Mouse (Mus musculus): ENCODE measurements at regions not wholly inside any gene's neighbourhood (a gene's known extent, or its start where the extent isn't known, plus 50 kb on each side); places are given as distances from the start of the nearest gene placed in this dataset.

DNA sequence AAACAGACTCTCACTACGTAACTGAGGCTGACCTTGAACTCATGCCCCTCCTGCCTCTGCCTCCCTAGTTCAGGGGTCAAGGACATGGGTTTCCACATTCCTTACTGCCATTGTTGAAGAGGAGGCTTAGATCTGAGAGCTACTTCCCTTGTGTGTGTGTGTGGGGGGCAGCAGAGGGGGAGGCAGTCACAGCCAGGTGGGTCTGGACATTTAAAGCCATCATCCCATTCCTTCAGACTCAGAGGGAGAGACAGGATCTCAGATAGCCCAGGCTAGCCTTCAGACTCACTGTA lies 114.5 kb upstream of the Med13l start:
- in situ Hi-C loops (cut with MboI; ENCODE audit: low sequenced_read_pairs in 2 of 2, unreplicated experiment in 2 of 2) = no loop called here
- TF ChIP-seq HCFC1 (IDR thresholded peaks at IDR 0.05; ENCODE audit: borderline replicate concordance, insufficient read depth, low read length) = no peak
- TF ChIP-seq CHD2 (IDR thresholded peaks at IDR 0.05; ENCODE audit: low read depth, low read length) = peak; percentile 69
- no peak for TF ChIP-seq ZC3H11A (IDR thresholded peaks at IDR 0.05; ENCODE audit: borderline replicate concordance, low read depth, low read length)
- Histone ChIP-seq H3K4me1 (ENCODE audit: control insufficient read depth in 2 of 2, insufficient read depth in 2 of 2, low read length in 2 of 2, poor library complexity in 1 of 2) (peaks cover 15 to 25% of the 10 kb centered on the region in 2 experiments), H3K4me3 (ENCODE audit: insufficient read depth in 1 of 2, low read depth in 1 of 2, low read length in 2 of 2, poor library complexity in 1 of 2, severe bottlenecking in 1 of 2) (0 out of 4 replicates have a peak overlapping the region, but pooled peaks of 1 of the 2 experiments have one; percentile 3), H3K27ac (ENCODE audit: insufficient read depth, low read depth, low read length, poor library complexity, severe bottlenecking) (peak overlapping the region; percentile 99), H3K36me3 (ENCODE audit: control insufficient read depth, insufficient read depth, low read length, poor library complexity, severe bottlenecking) (no peaks in the 10 kb centered on the region; the same call in 1 of the 2 replicates), H3K9ac (ENCODE audit: insufficient read depth, low read depth, low read length, poor library complexity, severe bottlenecking) (peak overlapping the region; percentile 27), H3K9me3 (ENCODE audit: control insufficient read depth, insufficient read depth, low read depth, low read length) (no peaks in the 10 kb centered on the region)
- DNase-seq (ENCODE audit: low read depth, low spot score) = no peak

DNA sequence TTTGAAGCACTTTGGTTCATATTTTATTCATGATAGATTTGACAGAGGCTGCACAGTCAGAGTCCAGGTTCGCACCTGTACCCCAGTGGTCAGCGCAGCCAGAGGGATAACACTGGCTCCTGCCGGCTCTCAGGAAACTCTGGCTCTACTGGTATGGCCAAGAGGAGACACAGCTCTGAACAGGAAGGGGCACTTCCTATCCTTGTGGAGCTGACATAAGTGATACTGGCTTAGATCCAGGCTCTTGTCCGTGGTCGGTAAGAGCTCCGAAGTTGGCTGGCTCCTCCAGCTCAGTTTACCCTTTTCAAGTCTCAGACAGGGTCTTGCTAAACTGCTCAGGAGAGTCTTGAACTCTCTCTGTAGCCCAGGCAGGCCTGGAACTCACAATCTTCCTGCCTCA lies 113.6 kb upstream of the Med13l start:
- Histone ChIP-seq H3K27ac (ENCODE audit: insufficient read depth, low read depth, low read length, poor library complexity, severe bottlenecking) (peak overlapping the region; percentile 99), H3K9ac (ENCODE audit: insufficient read depth, low read depth, low read length, poor library complexity, severe bottlenecking) (peak overlapping the region; percentile 27; the same call in 1 of the 2 replicates)
- in situ Hi-C loops (cut with MboI; ENCODE audit: low sequenced_read_pairs in 2 of 2, unreplicated experiment in 2 of 2) = no loop called here

DNA sequence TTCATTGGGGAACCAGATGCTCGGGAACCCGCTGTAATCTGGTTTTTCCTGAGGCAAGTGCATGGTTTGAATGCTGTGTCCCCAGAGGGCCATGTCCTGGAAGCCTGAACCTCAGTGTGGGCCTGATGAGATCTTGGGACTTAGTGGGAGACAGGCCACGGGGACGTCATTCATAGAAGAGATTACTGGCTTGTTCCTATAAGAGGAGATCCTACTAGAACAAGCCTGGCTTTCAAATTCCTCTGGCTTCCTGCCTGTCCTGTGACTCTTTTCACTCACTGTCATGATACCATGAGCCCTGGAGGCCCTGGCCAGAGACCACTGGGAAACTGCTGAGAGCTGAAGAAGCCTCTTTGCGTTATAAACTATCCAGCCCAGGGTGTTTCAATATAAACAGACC lies 113.1 kb upstream of the Med13l start:
- no peaks in the 10 kb centered on the region for H3K36me3 ChIP-seq (ENCODE audit: control insufficient read depth, insufficient read depth, low read length, poor library complexity, severe bottlenecking)
- peak overlapping the region; percentile 27; the same call in 1 of the 2 replicates for H3K9ac ChIP-seq (ENCODE audit: insufficient read depth, low read depth, low read length, poor library complexity, severe bottlenecking)
- H3K27ac ChIP-seq (ENCODE audit: insufficient read depth, low read depth, low read length, poor library complexity, severe bottlenecking) = peak overlapping the region; percentile 99
- H3K4me3 ChIP-seq (ENCODE audit: insufficient read depth in 1 of 2, low read depth in 1 of 2, low read length in 2 of 2, poor library complexity in 1 of 2, severe bottlenecking in 1 of 2) = no peak overlapping the region
- no peak for DNase-seq (ENCODE audit: low read depth, low spot score)
- TF ChIP-seq MAFK (IDR thresholded peaks at IDR 0.05; ENCODE audit: insufficient read depth, low read depth, low read length) = no peak
- H3K9me3 ChIP-seq (ENCODE audit: control insufficient read depth, insufficient read depth, low read depth, low read length) = no peaks in the 10 kb centered on the region
- in situ Hi-C loops (cut with MboI; ENCODE audit: low sequenced_read_pairs in 2 of 2, unreplicated experiment in 2 of 2) = no loop called here
- H3K4me1 ChIP-seq (ENCODE audit: control insufficient read depth in 2 of 2, insufficient read depth in 2 of 2, low read length in 2 of 2, poor library complexity in 1 of 2) = peaks cover 15 to 38% of the 10 kb centered on the region in 2 experiments

More for the DNA sequence above, 113.6 kb upstream of the Med13l start:
- no peak for DNase-seq (ENCODE audit: low read depth, low spot score)
- Histone ChIP-seq H3K36me3 (ENCODE audit: control insufficient read depth, insufficient read depth, low read length, poor library complexity, severe bottlenecking) (no peaks in the 10 kb centered on the region), H3K4me3 (ENCODE audit: insufficient read depth in 1 of 2, low read depth in 1 of 2, low read length in 2 of 2, poor library complexity in 1 of 2, severe bottlenecking in 1 of 2) (no peak overlapping the region), H3K4me1 (ENCODE audit: control insufficient read depth in 2 of 2, insufficient read depth in 2 of 2, low read length in 2 of 2, poor library complexity in 1 of 2) (peaks cover 15 to 34% of the 10 kb centered on the region in 2 experiments), H3K9me3 (ENCODE audit: control insufficient read depth, insufficient read depth, low read depth, low read length) (no peaks in the 10 kb centered on the region)
- TF ChIP-seq ZC3H11A (IDR thresholded peaks at IDR 0.05; ENCODE audit: borderline replicate concordance, low read depth, low read length) (no peak), CHD2 (IDR thresholded peaks at IDR 0.05; ENCODE audit: low read depth, low read length) (no peak), ZNF384 (IDR thresholded peaks at IDR 0.05; ENCODE audit: low read depth, low read length) (no peak), MAFK (IDR thresholded peaks at IDR 0.05; ENCODE audit: insufficient read depth, low read depth, low read length) (no peak), HCFC1 (IDR thresholded peaks at IDR 0.05; ENCODE audit: borderline replicate concordance, insufficient read depth, low read length) (no peak)

DNA sequence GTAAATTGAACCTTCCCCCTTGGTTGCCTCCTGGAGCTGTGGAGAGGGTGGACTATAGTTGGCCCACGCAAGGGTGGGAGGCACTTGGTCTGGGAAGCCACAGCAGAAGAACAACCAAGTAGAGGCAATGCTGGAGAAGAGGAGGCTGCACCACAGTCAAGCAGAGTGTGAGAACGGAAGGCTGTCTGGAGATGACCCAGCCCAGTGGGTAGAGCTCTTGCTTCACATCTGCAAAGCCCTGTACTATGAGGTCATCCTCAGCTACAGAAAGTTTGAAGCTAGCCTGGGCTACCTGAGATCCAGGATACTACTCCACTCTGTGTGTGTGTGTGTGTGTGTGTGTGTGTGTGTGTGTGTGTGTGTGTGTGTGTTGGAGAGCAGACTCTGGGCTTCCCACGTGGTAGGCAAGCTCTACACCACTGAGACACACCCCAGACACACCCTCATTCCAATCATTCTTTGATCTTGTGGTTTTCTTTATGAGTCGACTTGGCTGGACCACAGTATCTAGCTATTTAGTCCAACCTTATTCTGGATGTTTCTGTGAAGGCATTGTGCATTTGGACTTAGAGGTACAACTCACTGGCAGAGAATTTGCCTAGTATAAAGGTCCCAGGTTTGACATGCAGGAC lies 111.5 kb upstream of the Med13l start:
- DNase-seq (ENCODE audit: low read depth, low spot score) = peak; percentile 74
- H3K9ac ChIP-seq (ENCODE audit: insufficient read depth, low read depth, low read length, poor library complexity, severe bottlenecking) = peak overlapping the region; percentile 58; the same call in 1 of the 2 replicates
- H3K4me1 ChIP-seq (ENCODE audit: control insufficient read depth in 2 of 2, insufficient read depth in 2 of 2, low read length in 2 of 2, poor library complexity in 1 of 2) = peaks cover 19 to 33% of the 10 kb centered on the region in 2 experiments
- no peaks in the 10 kb centered on the region for H3K36me3 ChIP-seq (ENCODE audit: control insufficient read depth, insufficient read depth, low read length, poor library complexity, severe bottlenecking)
- in situ Hi-C loops (cut with MboI; ENCODE audit: low sequenced_read_pairs in 2 of 2, unreplicated experiment in 2 of 2) = no loop called here
- TF ChIP-seq HCFC1 (IDR thresholded peaks at IDR 0.05; ENCODE audit: borderline replicate concordance, insufficient read depth, low read length) = no peak
- no peak for TF ChIP-seq ZNF384 (IDR thresholded peaks at IDR 0.05; ENCODE audit: low read depth, low read length)
- TF ChIP-seq CHD2 (IDR thresholded peaks at IDR 0.05; ENCODE audit: low read depth, low read length) = no peak
- no peak for TF ChIP-seq MAFK (IDR thresholded peaks at IDR 0.05; ENCODE audit: insufficient read depth, low read depth, low read length)
- TF ChIP-seq ZC3H11A (IDR thresholded peaks at IDR 0.05; ENCODE audit: borderline replicate concordance, low read depth, low read length) = no peak
- no peaks in the 10 kb centered on the region for H3K9me3 ChIP-seq (ENCODE audit: control insufficient read depth, insufficient read depth, low read depth, low read length)
- no peak overlapping the region for H3K4me3 ChIP-seq (ENCODE audit: insufficient read depth in 1 of 2, low read depth in 1 of 2, low read length in 2 of 2, poor library complexity in 1 of 2, severe bottlenecking in 1 of 2)
- peak overlapping the region; percentile 91 for H3K27ac ChIP-seq (ENCODE audit: insufficient read depth, low read depth, low read length, poor library complexity, severe bottlenecking)

GRCm38 (mm10) chr5:118449893-118450292 lies 110.6 kb upstream of the Med13l start:
- no peak overlapping the region for H3K4me3 ChIP-seq (ENCODE audit: insufficient read depth in 1 of 2, low read depth in 1 of 2, low read length in 2 of 2, poor library complexity in 1 of 2, severe bottlenecking in 1 of 2)
- H3K36me3 ChIP-seq (ENCODE audit: control insufficient read depth, insufficient read depth, low read length, poor library complexity, severe bottlenecking) = no peaks in the 10 kb centered on the region
- peak overlapping the region; percentile 91; the same call in 1 of the 2 replicates for H3K27ac ChIP-seq (ENCODE audit: insufficient read depth, low read depth, low read length, poor library complexity, severe bottlenecking)
- H3K4me1 ChIP-seq (ENCODE audit: control insufficient read depth in 2 of 2, insufficient read depth in 2 of 2, low read length in 2 of 2, poor library complexity in 1 of 2) = peaks cover 19 to 34% of the 10 kb centered on the region in 2 experiments
- in situ Hi-C loops (cut with MboI; ENCODE audit: low sequenced_read_pairs in 2 of 2, unreplicated experiment in 2 of 2) = no loop called here
- DNase-seq (ENCODE audit: low read depth, low spot score) = no peak
- H3K9ac ChIP-seq (ENCODE audit: insufficient read depth, low read depth, low read length, poor library complexity, severe bottlenecking) = no peak overlapping the region
- TF ChIP-seq HCFC1 (IDR thresholded peaks at IDR 0.05; ENCODE audit: borderline replicate concordance, insufficient read depth, low read length) (no peak), ZNF384 (IDR thresholded peaks at IDR 0.05; ENCODE audit: low read depth, low read length) (no peak), MAFK (IDR thresholded peaks at IDR 0.05; ENCODE audit: insufficient read depth, low read depth, low read length) (no peak), ZC3H11A (IDR thresholded peaks at IDR 0.05; ENCODE audit: borderline replicate concordance, low read depth, low read length) (no peak), CHD2 (IDR thresholded peaks at IDR 0.05; ENCODE audit: low read depth, low read length) (no peak)
- no peaks in the 10 kb centered on the region for H3K9me3 ChIP-seq (ENCODE audit: control insufficient read depth, insufficient read depth, low read depth, low read length)
